ENCODE assay signal across 9 mouse cellular contexts in genomic region chr11:67558772-67559448, GRCm38 (mm10).
DNase-seq lines count a peak whose midpoint lies in the region; ATAC-seq lines count a peak whose summit lies in the region.
"Had no signal": no experiment of that assay in that cellular context is flagged by ENCODE, and none has a peak within 500 bp of the region (broad histone marks: within the 10 kb centered on the region; RNA-seq: fewer than 3 reads in every experiment).

No protein-coding gene starts in this region.

- no peaks in the 10 kb centered on the region for H3K9me3 ChIP-seq in heart, embryonic 10.5 days
- H3K9me3 ChIP-seq in embryonic facial prominence, embryonic 10.5 days: no peaks in the 10 kb centered on the region

- 7% methylated on average over 9 of the region's 9 CpGs for WGBS in heart, embryonic 10.5 days
- 35% methylated on average over 9 of the region's 9 CpGs for WGBS in embryonic facial prominence, embryonic 10.5 days

- H3K4me1 ChIP-seq in heart, embryonic 10.5 days: peaks cover 54% of the 10 kb centered on the region
- H3K4me1 ChIP-seq in embryonic facial prominence, embryonic 10.5 days: peaks cover 23% of the 10 kb centered on the region

- no peaks in the 10 kb centered on the region for H3K27me3 ChIP-seq in heart, embryonic 10.5 days (ENCODE audit: insufficient read depth, poor library complexity, severe bottlenecking)
- H3K27me3 ChIP-seq in embryonic facial prominence, embryonic 10.5 days (replicated peaks; ENCODE audit: low read depth, poor library complexity, severe bottlenecking): no peaks in the 10 kb centered on the region

- intact Hi-C loops in heart, postnatal 36 days (cut with DNase I): no loop called here

- peak; percentile 66 for ATAC-seq in megakaryocyte-erythroid progenitor cell, adult 5-6 weeks (replicated peaks; ENCODE audit: low FRiP score, low TSS enrichment, poor library complexity, severe bottlenecking)

- H3K36me3 ChIP-seq in heart, embryonic 10.5 days: no peaks in the 10 kb centered on the region
- H3K36me3 ChIP-seq in embryonic facial prominence, embryonic 10.5 days (replicated peaks): no peaks in the 10 kb centered on the region

- DNase-seq in heart, embryonic 10.5 days (ENCODE audit: low spot score): peak; percentile 76
- no peak for DNase-seq in heart, postnatal 36 days
- DNase-seq in kidney, postnatal 10 days: peak; percentile 30
- DNase-seq in kidney, postnatal 14 days: no peak
- DNase-seq in embryonic facial prominence, embryonic 10.5 days (ENCODE audit: low spot score): peak; percentile 26
- DNase-seq in cerebellum, adult 18-20 months: no peak
- DNase-seq in cerebellum, postnatal 25 days: no peak
- DNase-seq: layer of hippocampus, postnatal 36 days had no signal

- H3K27ac ChIP-seq in heart, embryonic 10.5 days: peak overlapping the region; percentile 5; the same call in 1 of the 2 replicates
- H3K27ac ChIP-seq in embryonic facial prominence, embryonic 10.5 days (replicated peaks): 0 out of 2 replicates have a peak overlapping the region, but pooled peaks have one; percentile 26

- no peak overlapping the region for H3K4me3 ChIP-seq in heart, embryonic 10.5 days
- H3K4me3 ChIP-seq in embryonic facial prominence, embryonic 10.5 days: no peak overlapping the region

Comparison
In these comparisons a context has a peak if more than half of its experiments do, and no peak if none do; other contexts are left out.
1. DNase-seq: peak in heart, embryonic 10.5 days (single experiment), kidney, postnatal 10 days (single experiment) and embryonic facial prominence, embryonic 10.5 days (single experiment); none in heart, postnatal 36 days (0 of 2), kidney, postnatal 14 days (single experiment), cerebellum, adult 18-20 months (0 of 2) and cerebellum, postnatal 25 days (0 of 2).